Mouse (Mus musculus) forebrain, embryonic 11.5 days (tissue): ENCODE measurements around the gene Myo5a. TPM values are rescaled to one million over a fixed set of nuclear protein-coding genes. Genes with fewer than 3 reads are reported as not detected.

Experiments used
- ATAC-seq: fragments of 200-750 bp; cut with Nextera tagmentation; replicated peaks from 2 replicates; pipeline ENCODE4 v1.8.0; 2017; ENCODE audit warnings: moderate TSS enrichment; ENCODE audit not compliant: low FRiP score
- DNase-seq: peaks from one replicate; pipeline ENCODE4 v3.0.0-alpha.2; 2017; ENCODE audit warnings: low spot score
- H3K27ac ChIP-seq: fragments of 300-500 bp; sonication (generic); 2 replicates; pipeline ENCODE4 v1.5.1; 2014; ENCODE audit warnings: low read depth, low read length
- H3K27me3 ChIP-seq: fragments of 300-500 bp; sonication (generic); 2 replicates; pipeline ENCODE4 v1.6.1; 2014; ENCODE audit warnings: mild to moderate bottlenecking, low read length, mixed read lengths; ENCODE audit not compliant: control insufficient read depth, insufficient read depth
- H3K36me3 ChIP-seq: fragments of 300-500 bp; sonication (generic); 2 replicates; pipeline ENCODE4 v1.6.1; 2014; ENCODE audit warnings: mild to moderate bottlenecking, low read length, moderate library complexity, mixed read lengths; ENCODE audit not compliant: control insufficient read depth, insufficient read depth
- H3K4me1 ChIP-seq: fragments of 300-500 bp; sonication (generic); replicated peaks from 2 replicates; pipeline ENCODE4 v1.6.1; 2014; ENCODE audit warnings: low read length, mixed read lengths; ENCODE audit not compliant: control insufficient read depth, insufficient read depth
- H3K4me2 ChIP-seq: fragments of 300-500 bp; sonication (generic); 2 replicates; pipeline ENCODE4 v1.6.1; 2014; ENCODE audit warnings: low read depth, mild to moderate bottlenecking, low read length, moderate library complexity, mixed read lengths; ENCODE audit not compliant: severe bottlenecking
- H3K4me3 ChIP-seq: fragments of 300-500 bp; sonication (generic); 2 replicates; pipeline ENCODE4 v1.5.1; 2014; ENCODE audit warnings: low read depth, low read length
- H3K9ac ChIP-seq: fragments of 300-500 bp; sonication (generic); 2 replicates; pipeline ENCODE4 v1.6.1; 2014; ENCODE audit warnings: low read length
- H3K9me3 ChIP-seq: fragments of 300-500 bp; sonication (generic); 2 replicates; pipeline ENCODE4 v1.6.1; 2016; ENCODE audit warnings: low read length, mixed read lengths; ENCODE audit not compliant: control insufficient read depth
- WGBS: fragments of 180-500 bp; shearing (Covaris S2); extraction: QIAGEN DNeasy Blood & Tissue Kit; methylation state at CpG from one replicate; pipeline ENCODE4 v1.1.7; 2014; 5-methylcytosine and 5-hydroxymethylcytosine counted together
- polyA plus RNA-seq: library from polyadenylated mRNA; unstranded; fragments of >200 nt; fragmentation: Nextera tagmentation; extraction: Ambion mirVana; gene quantifications from 2 replicates; pipeline ENCODE4 v1.2.1, GENCODE M21; 2014

Gene Myo5a
- polyA plus RNA-seq, 1 experiment from 2014 or later: 41.5 TPM

- DNase-seq (no peak), ATAC-seq (no peak)
- WGBS: 86% methylated on average over 3 of the region's 3 CpGs
- Histone ChIP-seq H3K27me3 (no peaks in the 10 kb centered on the region; the same call in 1 of the 2 replicates), H3K4me3 (no peak overlapping the region), H3K9ac (no peak overlapping the region), H3K4me2 (no peak overlapping the region), H3K9me3 (no peaks in the 10 kb centered on the region), H3K27ac (no peak overlapping the region), H3K36me3 (no peaks in the 10 kb centered on the region), H3K4me1 (no peaks in the 10 kb centered on the region)
These were observed 167.4 kb downstream of the Myo5a start for GRCm38 (mm10) chr9:75238179-75238578.

DNA sequence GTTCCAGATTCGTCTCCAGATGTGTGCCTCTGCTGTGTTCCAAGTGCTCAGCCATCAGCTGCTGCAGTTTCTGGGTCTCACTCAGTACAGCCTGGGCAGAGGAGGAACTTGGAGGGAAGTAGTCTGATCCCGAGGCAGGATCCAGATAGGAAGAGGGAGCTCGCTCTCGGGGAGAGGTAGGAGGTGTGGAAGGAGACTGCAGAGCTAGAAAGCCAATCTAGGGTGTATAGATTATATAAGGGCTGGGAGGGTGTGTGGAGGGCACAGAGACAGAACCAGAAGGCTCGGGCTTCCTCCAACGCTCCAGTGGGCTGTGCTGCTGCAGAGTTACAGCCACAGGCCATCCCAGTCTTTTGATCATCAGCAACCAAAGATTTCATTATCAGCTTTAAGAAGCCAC, 172.2 kb downstream of the Myo5a start:
- Histone ChIP-seq H3K9ac (no peak overlapping the region), H3K4me1 (no peaks in the 10 kb centered on the region; the same call in 1 of the 2 replicates), H3K27ac (no peak overlapping the region), H3K9me3 (no peaks in the 10 kb centered on the region), H3K36me3 (no peaks in the 10 kb centered on the region), H3K4me2 (no peak overlapping the region), H3K27me3 (no peaks in the 10 kb centered on the region), H3K4me3 (no peak overlapping the region)
- WGBS: 83% methylated on average over 6 of the region's 6 CpGs
- no peak for DNase-seq
- no peak for ATAC-seq

- Histone ChIP-seq H3K4me1 (no peaks in the 10 kb centered on the region; the same call in 1 of the 2 replicates), H3K27me3 (no peaks in the 10 kb centered on the region), H3K9ac (no peak overlapping the region), H3K27ac (no peak overlapping the region), H3K9me3 (no peaks in the 10 kb centered on the region), H3K4me3 (no peak overlapping the region), H3K4me2 (no peak overlapping the region), H3K36me3 (no peaks in the 10 kb centered on the region)
- DNase-seq (no peak), ATAC-seq (peak; percentile 49; the same call in 1 of the 2 replicates)
- WGBS: 33% methylated on average over 5 of the region's 5 CpGs
These were observed 173.1 kb downstream of the Myo5a start for GRCm38 (mm10) chr9:75243730-75244406.

DNA sequence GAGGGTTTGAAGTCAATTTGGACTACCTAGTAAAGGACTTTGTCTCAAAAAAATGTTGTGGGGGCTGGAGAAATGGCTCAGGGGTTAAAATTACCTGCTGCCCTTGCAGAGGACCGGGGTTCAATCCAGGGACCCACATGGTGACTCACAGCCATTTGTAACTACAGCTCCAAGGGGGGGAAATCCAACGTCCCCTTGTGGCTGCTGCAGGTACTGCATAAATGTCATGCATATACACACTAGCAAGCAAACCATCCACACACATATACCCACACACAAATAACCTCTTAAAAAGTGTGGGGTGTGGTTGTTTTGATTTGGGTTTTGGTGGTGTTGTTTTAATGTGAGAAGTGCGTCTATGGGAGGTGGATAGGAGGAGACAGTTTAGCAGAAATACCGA, 173.7 kb downstream of the Myo5a start:
- 76% methylated on average over 4 of the region's 4 CpGs for WGBS
- DNase-seq: no peak
- Histone ChIP-seq H3K27ac (no peak overlapping the region), H3K4me3 (no peak overlapping the region), H3K4me2 (no peak overlapping the region), H3K4me1 (no peaks in the 10 kb centered on the region; the same call in 1 of the 2 replicates), H3K9me3 (no peaks in the 10 kb centered on the region), H3K27me3 (no peaks in the 10 kb centered on the region), H3K36me3 (no peaks in the 10 kb centered on the region), H3K9ac (no peak overlapping the region)
- no peak for ATAC-seq

- Histone ChIP-seq H3K9ac (no peak overlapping the region), H3K27ac (no peak overlapping the region), H3K9me3 (no peaks in the 10 kb centered on the region), H3K4me1 (no peaks in the 10 kb centered on the region; the same call in 1 of the 2 replicates), H3K4me2 (no peak overlapping the region), H3K4me3 (no peak overlapping the region), H3K27me3 (no peaks in the 10 kb centered on the region), H3K36me3 (no peaks in the 10 kb centered on the region)
- ATAC-seq: no peak
- DNase-seq: no peak
- 90% methylated on average over 13 of the region's 13 CpGs for WGBS
These were observed 175.5 kb downstream of the Myo5a start for GRCm38 (mm10) chr9:75246080-75246930.

- DNase-seq (no peak), ATAC-seq (no peak)
- H3K27ac ChIP-seq: no peak overlapping the region
- H3K9me3 ChIP-seq: no peaks in the 10 kb centered on the region
- H3K4me1 ChIP-seq: no peaks in the 10 kb centered on the region; the same call in 1 of the 2 replicates
- H3K4me3 ChIP-seq: no peak overlapping the region
- no peak overlapping the region for H3K4me2 ChIP-seq
- WGBS: 93% methylated on average over 6 of the region's 6 CpGs
- no peak overlapping the region for H3K9ac ChIP-seq
- H3K36me3 ChIP-seq: no peaks in the 10 kb centered on the region
- H3K27me3 ChIP-seq: no peaks in the 10 kb centered on the region
These were observed 177.1 kb downstream of the Myo5a start for GRCm38 (mm10) chr9:75247870-75248269.

- no peak for ATAC-seq
- H3K4me1 ChIP-seq: no peaks in the 10 kb centered on the region; the same call in 1 of the 2 replicates
- no peaks in the 10 kb centered on the region for H3K36me3 ChIP-seq
- no peaks in the 10 kb centered on the region for H3K27me3 ChIP-seq
- no peak overlapping the region for H3K9ac ChIP-seq
- no peak overlapping the region for H3K4me2 ChIP-seq
- no peak overlapping the region; the same call in 1 of the 2 replicates for H3K27ac ChIP-seq
- H3K4me3 ChIP-seq: no peak overlapping the region
- no peak for DNase-seq
- H3K9me3 ChIP-seq: no peaks in the 10 kb centered on the region
- WGBS: 81% methylated on average over 1 of the region's 1 CpGs
These were observed 177.5 kb downstream of the Myo5a start for GRCm38 (mm10) chr9:75248359-75248758.

DNA sequence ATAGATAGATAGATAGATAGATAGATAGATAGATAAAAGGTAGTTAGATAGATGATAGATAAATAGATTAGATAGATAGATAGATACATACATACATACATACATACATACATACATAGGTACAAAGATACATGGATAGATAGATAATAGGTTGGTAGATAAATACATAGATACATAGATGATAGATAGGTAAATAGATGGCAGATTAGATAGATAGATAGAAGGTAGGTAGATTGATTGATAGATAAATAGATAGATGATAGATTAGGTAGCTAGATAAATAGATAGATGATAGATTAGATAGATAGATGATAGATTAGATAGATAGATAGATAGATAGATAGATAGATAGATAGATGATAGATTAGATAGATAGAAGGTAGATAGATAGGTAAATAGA, 178.1 kb downstream of the Myo5a start:
- Histone ChIP-seq H3K4me2 (no peak overlapping the region), H3K27ac (no peak overlapping the region; the same call in 1 of the 2 replicates), H3K9ac (no peak overlapping the region; the same call in 1 of the 2 replicates), H3K9me3 (no peaks in the 10 kb centered on the region), H3K36me3 (no peaks in the 10 kb centered on the region), H3K4me3 (no peak overlapping the region), H3K4me1 (no peaks in the 10 kb centered on the region; the same call in 1 of the 2 replicates), H3K27me3 (no peaks in the 10 kb centered on the region)
- DNase-seq (no peak), ATAC-seq (no peak)
